Mouse (Mus musculus): ENCODE measurements at regions not wholly inside any gene's neighbourhood (a gene's known extent, or its start where the extent isn't known, plus 50 kb on each side); places are given as distances from the start of the nearest gene placed in this dataset.
A peak's percentile ranks its signal among the peaks of the same experiment; 100 is the strongest.

DNA sequence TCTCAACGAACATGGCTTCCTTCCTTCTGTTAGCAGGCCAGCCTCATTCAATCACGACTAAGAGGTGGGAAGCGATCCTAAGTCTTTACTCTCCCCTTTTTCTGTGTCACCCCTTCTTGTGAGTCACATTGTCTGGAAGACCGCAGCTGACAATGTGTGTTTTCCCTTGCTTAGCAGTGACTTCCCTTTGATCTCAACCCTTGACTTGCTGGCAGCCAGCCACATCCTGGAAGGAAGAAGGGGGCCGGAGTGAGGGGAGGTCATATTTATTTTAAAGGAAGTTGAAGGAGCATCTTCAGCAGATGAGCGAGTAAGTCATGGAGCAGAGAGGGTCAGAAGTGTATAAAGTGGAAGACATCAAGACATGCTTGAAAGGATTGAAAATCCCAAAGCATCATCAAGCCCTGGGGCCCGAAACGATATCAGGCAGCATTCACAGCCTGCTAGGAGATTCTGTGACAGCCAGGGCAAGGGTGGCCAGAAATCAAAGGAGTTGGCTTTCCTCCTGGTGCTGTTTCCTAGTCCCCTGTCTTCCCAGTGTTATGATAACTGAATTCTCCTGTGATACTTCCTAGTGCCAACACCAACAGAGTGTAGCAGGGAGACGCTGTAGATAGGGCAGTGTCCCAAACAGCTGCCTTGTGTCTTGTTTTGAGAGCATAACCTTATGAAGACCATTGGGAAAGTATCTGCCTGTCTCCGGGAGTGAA, 245.9 kb downstream of the Ankrd16 start:
- H3K27ac ChIP-seq (ENCODE audit: low read depth, low read length): no peak overlapping the region
- no peak for ATAC-seq
- WGBS: 76% methylated on average over 10 of the region's 10 CpGs

DNA sequence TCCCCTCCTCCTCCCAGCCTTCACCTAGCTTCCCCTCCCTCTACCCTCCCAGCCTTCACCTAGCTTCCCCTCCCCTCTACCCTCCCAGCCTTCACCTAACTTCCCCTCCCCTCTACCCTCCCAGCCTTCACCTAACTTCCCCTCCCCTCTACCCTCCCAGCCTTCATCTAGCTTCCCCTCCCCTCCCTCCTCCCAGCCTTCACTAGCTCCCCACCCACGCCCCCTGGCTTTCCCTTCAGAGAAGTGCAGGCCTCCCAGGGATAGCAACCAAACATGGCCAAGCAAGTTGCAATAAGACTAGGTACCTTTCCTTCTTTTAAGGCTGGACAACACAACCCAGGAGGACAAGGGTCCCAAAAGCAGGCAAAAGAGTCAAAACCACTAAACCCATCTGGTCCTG, 248.5 kb downstream of the Ankrd16 start:
- no peak overlapping the region for H3K4me3 ChIP-seq (ENCODE audit: low read depth, low read length)
- WGBS: 65% methylated on average over 1 of the region's 1 CpGs
- H3K9ac ChIP-seq (ENCODE audit: low read length): no peak overlapping the region
- H3K27ac ChIP-seq (ENCODE audit: low read depth, low read length): no peak overlapping the region
- no peak for ATAC-seq
- no peak for DNase-seq (ENCODE audit: low spot score)
- H3K27me3 ChIP-seq (replicated peaks; ENCODE audit: control insufficient read depth, insufficient read depth, low read length): no peaks in the 10 kb centered on the region
- no peak overlapping the region for H3K4me2 ChIP-seq (ENCODE audit: low read length)
- H3K4me1 ChIP-seq (ENCODE audit: control insufficient read depth, insufficient read depth, low read length): no peaks in the 10 kb centered on the region
- H3K9me3 ChIP-seq (replicated peaks; ENCODE audit: control insufficient read depth, low read length): no peaks in the 10 kb centered on the region
- H3K36me3 ChIP-seq (ENCODE audit: control insufficient read depth, insufficient read depth, low read length): no peaks in the 10 kb centered on the region

More for the DNA sequence above, 245.9 kb downstream of the Ankrd16 start:
- Histone ChIP-seq H3K9ac (ENCODE audit: low read length) (no peak overlapping the region), H3K9me3 (replicated peaks; ENCODE audit: control insufficient read depth, low read length) (no peaks in the 10 kb centered on the region), H3K36me3 (ENCODE audit: control insufficient read depth, insufficient read depth, low read length) (no peaks in the 10 kb centered on the region), H3K4me1 (ENCODE audit: control insufficient read depth, insufficient read depth, low read length) (no peaks in the 10 kb centered on the region), H3K4me2 (ENCODE audit: low read length) (no peak overlapping the region), H3K27me3 (replicated peaks; ENCODE audit: control insufficient read depth, insufficient read depth, low read length) (no peaks in the 10 kb centered on the region), H3K4me3 (ENCODE audit: low read depth, low read length) (no peak overlapping the region)
- peak; percentile 8 for DNase-seq (ENCODE audit: low spot score)

DNA sequence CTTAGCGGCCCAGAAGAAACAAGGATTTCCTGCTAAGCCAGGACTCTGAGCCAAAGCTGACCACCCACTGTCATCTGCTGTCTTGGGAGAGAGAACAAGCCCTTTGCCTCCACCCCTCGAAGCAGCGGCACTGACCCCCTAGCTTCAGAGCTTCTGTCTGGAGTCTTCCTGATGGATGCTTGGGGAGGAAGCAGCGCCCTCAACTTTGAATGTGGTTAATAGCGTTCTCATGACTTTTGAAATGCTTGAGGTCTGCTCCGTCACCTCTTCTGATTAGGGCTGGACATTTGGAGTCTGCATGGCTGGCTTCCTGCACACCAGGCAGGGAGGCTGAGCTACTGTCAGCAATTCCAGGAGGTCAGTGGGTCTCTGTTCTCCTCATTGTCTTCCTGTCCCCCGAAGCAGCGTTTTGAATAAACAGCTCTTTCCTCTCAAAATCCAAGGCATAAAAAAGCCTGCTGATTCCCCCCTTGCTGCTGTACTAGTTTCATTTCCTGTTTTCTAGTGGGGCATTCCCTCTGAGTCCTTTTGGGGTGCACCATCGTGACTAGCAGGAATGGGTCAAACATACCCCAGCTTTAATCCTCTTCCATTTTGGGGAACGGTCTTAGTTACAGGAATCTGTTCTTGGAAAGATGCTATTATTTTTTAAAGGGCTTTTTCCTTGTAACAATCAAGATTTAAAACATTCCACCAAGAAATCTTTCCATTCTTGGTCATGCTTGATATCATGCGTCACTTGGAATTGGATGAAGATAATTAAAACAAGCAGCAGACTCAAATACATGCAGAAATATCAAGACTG, 256.0 kb downstream of the Ankrd16 start:
- H3K4me3 ChIP-seq (ENCODE audit: low read depth, low read length): no peak overlapping the region
- H3K4me2 ChIP-seq (ENCODE audit: low read length): no peak overlapping the region
- H3K27me3 ChIP-seq (replicated peaks; ENCODE audit: control insufficient read depth, insufficient read depth, low read length): no peaks in the 10 kb centered on the region
- WGBS: 81% methylated on average over 11 of the region's 11 CpGs
- H3K36me3 ChIP-seq (ENCODE audit: control insufficient read depth, insufficient read depth, low read length): no peaks in the 10 kb centered on the region
- H3K9ac ChIP-seq (ENCODE audit: low read length): no peak overlapping the region
- no peak overlapping the region for H3K27ac ChIP-seq (ENCODE audit: low read depth, low read length)
- no peaks in the 10 kb centered on the region for H3K9me3 ChIP-seq (replicated peaks; ENCODE audit: control insufficient read depth, low read length)
- DNase-seq (ENCODE audit: low spot score) (no peak), ATAC-seq (no peak)
- no peaks in the 10 kb centered on the region for H3K4me1 ChIP-seq (ENCODE audit: control insufficient read depth, insufficient read depth, low read length)

DNA sequence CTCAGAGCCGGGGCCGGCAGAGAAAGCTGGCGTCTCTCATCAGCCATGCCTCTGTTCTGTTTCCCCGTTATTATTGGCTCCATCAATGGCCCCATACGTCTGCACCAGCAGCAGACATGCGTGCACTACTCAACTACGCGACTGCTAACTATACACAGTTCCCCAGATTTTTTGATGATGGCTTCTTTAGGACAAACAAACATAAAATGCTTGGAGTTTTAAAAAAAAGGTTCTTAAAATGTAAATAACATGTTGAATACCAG, 256.6 kb downstream of the Ankrd16 start:
- no peak overlapping the region for H3K4me3 ChIP-seq (ENCODE audit: low read depth, low read length)
- H3K9me3 ChIP-seq (replicated peaks; ENCODE audit: control insufficient read depth, low read length): no peaks in the 10 kb centered on the region
- DNase-seq (ENCODE audit: low spot score) (no peak), ATAC-seq (no peak)
- WGBS: 87% methylated on average over 8 of the region's 8 CpGs
- no peak overlapping the region for H3K9ac ChIP-seq (ENCODE audit: low read length)
- no peak overlapping the region for H3K27ac ChIP-seq (ENCODE audit: low read depth, low read length)
- H3K27me3 ChIP-seq (replicated peaks; ENCODE audit: control insufficient read depth, insufficient read depth, low read length): no peaks in the 10 kb centered on the region
- H3K4me1 ChIP-seq (ENCODE audit: control insufficient read depth, insufficient read depth, low read length): no peaks in the 10 kb centered on the region
- no peak overlapping the region for H3K4me2 ChIP-seq (ENCODE audit: low read length)
- no peaks in the 10 kb centered on the region for H3K36me3 ChIP-seq (ENCODE audit: control insufficient read depth, insufficient read depth, low read length)

DNA sequence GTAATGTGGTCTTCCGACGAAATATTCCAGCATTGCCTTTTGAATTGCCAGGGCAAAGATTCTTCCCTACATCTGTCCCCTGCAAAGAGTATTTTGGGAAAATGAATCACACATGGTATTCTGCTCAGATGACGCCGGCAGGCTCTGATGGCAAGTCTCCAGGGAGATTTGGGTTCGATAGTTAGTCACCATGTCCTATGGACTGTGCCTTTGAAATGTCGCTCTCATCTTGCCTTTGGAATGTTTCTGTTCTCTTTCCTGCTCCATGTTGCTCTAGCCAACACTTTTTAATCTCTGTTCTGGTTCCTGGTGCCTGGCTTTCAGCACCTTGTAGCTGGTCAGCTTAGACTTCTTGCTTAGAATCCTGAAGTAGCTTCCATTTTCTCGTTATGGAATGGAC, 252.3 kb downstream of the Itga8 start:
- Histone ChIP-seq H3K27me3 (replicated peaks; ENCODE audit: control insufficient read depth, insufficient read depth, low read length) (no peaks in the 10 kb centered on the region), H3K4me1 (ENCODE audit: control insufficient read depth, insufficient read depth, low read length) (no peaks in the 10 kb centered on the region), H3K27ac (ENCODE audit: low read depth, low read length) (no peak overlapping the region), H3K9ac (ENCODE audit: low read length) (no peak overlapping the region), H3K4me3 (ENCODE audit: low read depth, low read length) (no peak overlapping the region), H3K4me2 (ENCODE audit: low read length) (no peak overlapping the region), H3K9me3 (replicated peaks; ENCODE audit: control insufficient read depth, low read length) (no peaks in the 10 kb centered on the region), H3K36me3 (ENCODE audit: control insufficient read depth, insufficient read depth, low read length) (no peaks in the 10 kb centered on the region)
- ATAC-seq (no peak), DNase-seq (ENCODE audit: low spot score) (no peak)
- WGBS: 85% methylated on average over 7 of the region's 7 CpGs

DNA sequence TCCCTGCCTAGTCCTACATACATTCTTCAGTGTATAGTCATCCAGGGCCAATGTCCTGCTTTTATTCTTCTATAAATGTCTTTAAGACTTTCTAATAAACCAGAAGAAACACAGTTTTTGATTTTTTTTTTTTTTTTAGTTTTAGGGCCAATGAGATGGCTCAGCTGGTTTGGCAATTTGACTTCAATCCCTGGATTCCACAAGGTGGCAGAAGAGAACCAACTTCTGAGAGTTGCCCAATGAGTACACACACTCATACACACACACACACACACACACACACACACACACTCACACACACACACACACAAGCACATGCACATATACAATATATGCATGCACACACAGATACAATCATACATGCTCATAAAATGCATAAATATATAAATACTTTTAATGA, 251.8 kb downstream of the Itga8 start:
- DNase-seq (ENCODE audit: low spot score) (peak; percentile 57), ATAC-seq (no peak)
- Histone ChIP-seq H3K4me3 (ENCODE audit: low read depth, low read length) (no peak overlapping the region), H3K4me2 (ENCODE audit: low read length) (no peak overlapping the region), H3K27me3 (replicated peaks; ENCODE audit: control insufficient read depth, insufficient read depth, low read length) (no peaks in the 10 kb centered on the region), H3K27ac (ENCODE audit: low read depth, low read length) (no peak overlapping the region), H3K4me1 (ENCODE audit: control insufficient read depth, insufficient read depth, low read length) (no peaks in the 10 kb centered on the region), H3K36me3 (ENCODE audit: control insufficient read depth, insufficient read depth, low read length) (no peaks in the 10 kb centered on the region), H3K9me3 (replicated peaks; ENCODE audit: control insufficient read depth, low read length) (no peaks in the 10 kb centered on the region), H3K9ac (ENCODE audit: low read length) (no peak overlapping the region)

DNA sequence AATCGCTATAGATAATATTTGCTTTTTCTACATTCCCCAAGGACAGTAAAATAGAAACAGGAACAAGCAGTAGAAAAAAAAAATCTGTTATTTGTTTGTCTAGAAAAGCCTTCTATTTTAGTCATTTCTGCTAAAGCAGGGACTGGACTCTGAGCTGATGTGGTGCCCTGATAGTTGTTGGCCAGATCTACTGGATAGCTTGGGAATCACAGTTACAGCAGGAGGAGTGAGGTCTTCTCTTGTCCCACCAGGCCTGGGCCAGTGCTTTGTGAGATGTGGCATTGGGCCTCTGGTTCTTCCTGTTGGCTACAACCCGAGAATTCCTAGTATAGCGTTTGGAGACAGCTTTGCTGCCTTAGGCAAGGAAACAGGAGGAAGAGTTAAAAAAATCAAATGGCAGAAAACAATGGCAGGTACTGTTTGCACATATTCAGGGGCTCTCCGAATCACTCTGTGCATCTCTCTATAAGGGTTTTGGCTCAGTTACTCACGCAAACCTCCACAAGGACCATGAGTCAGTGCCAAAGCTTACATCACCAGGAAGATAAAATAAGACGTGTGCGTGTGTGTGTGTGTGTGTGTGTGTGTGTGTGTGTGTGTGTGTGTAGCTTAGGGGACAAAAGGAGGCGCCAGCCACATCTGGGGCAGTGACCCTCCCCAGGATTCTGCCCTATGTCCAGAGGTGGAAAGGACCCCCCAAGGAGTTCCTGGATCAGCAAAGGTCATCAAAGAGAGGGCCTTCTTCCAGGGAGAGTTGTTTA, 248.1 kb downstream of the Itga8 start:
- Histone ChIP-seq H3K27me3 (replicated peaks; ENCODE audit: control insufficient read depth, insufficient read depth, low read length) (no peaks in the 10 kb centered on the region), H3K4me1 (ENCODE audit: control insufficient read depth, insufficient read depth, low read length) (no peaks in the 10 kb centered on the region), H3K27ac (ENCODE audit: low read depth, low read length) (no peak overlapping the region), H3K36me3 (ENCODE audit: control insufficient read depth, insufficient read depth, low read length) (no peaks in the 10 kb centered on the region), H3K9me3 (replicated peaks; ENCODE audit: control insufficient read depth, low read length) (no peaks in the 10 kb centered on the region), H3K9ac (ENCODE audit: low read length) (no peak overlapping the region), H3K4me3 (ENCODE audit: low read depth, low read length) (no peak overlapping the region), H3K4me2 (ENCODE audit: low read length) (no peak overlapping the region)
- no peak for ATAC-seq
- DNase-seq (ENCODE audit: low spot score): no peak
- 64% methylated on average over 8 of the region's 8 CpGs for WGBS

DNA sequence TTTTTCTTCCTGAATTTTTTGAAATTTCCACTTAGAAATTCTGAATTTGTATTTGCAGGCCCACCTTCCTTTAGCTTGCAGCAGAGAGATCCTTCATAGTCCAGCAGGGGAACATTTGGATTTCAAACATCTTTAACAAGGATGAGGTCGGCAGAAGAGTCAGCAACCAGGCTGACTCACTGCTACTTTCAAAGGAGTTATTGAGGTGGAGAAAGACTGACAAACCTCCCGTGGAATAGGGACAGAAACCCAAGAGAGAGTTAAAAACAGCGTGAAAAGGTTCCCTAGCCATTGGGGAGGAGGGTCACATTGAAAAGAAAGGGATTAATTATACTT, 247.6 kb downstream of the Itga8 start:
- no peaks in the 10 kb centered on the region for H3K36me3 ChIP-seq (ENCODE audit: control insufficient read depth, insufficient read depth, low read length)
- ATAC-seq (no peak), DNase-seq (ENCODE audit: low spot score) (no peak)
- WGBS: 18% methylated on average over 3 of the region's 3 CpGs
- no peaks in the 10 kb centered on the region for H3K4me1 ChIP-seq (ENCODE audit: control insufficient read depth, insufficient read depth, low read length)
- no peak overlapping the region for H3K27ac ChIP-seq (ENCODE audit: low read depth, low read length)
- no peak overlapping the region for H3K4me2 ChIP-seq (ENCODE audit: low read length)
- no peaks in the 10 kb centered on the region for H3K9me3 ChIP-seq (replicated peaks; ENCODE audit: control insufficient read depth, low read length)
- no peak overlapping the region for H3K4me3 ChIP-seq (ENCODE audit: low read depth, low read length)
- H3K27me3 ChIP-seq (replicated peaks; ENCODE audit: control insufficient read depth, insufficient read depth, low read length): no peaks in the 10 kb centered on the region
- H3K9ac ChIP-seq (ENCODE audit: low read length): no peak overlapping the region
